Mouse (Mus musculus): Measurements from ENCODE around the gene P2ry2.

Gene P2ry2

GRCm38 (mm10) chr7:100978171-100978570 is 34.5 kb downstream of the P2ry2 start:
- no peak for DNase-seq

DNA sequence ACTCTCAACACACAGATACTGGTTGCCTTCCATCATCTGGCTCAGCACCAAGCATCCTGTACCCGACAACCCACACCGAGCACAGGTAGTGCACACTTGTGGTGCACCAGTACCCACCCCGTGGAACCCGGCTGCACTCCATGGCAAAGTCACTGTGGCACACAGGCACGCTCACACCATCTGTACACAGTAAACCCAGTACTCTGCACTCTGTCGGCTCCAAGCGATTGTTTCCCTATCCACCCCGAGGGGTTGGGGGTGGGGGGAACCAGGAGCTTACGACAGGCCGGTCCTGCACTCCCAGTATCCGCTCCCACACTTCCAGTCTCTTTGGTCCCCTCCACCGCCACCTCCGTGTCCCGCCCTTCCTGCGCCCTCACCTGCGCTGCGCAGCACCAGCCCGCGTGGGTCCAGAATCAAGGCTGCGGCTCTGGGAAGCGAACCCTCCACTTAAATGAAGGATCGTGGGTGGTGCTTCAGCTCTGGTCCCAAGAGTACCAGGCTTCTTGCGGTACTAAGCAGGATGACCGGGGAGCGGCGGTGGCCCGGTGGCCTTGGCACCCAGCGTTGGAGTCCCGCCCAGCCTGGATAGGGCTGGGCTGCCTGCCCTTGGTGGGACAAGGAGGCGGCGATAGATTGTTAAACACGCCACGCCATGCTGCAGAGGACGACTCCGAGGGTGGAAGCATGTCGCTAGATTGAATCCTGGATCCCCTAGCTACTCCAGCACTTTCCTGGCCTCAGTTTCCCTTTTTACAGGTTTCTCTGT is 38.3 kb downstream of the P2ry2 start, which contains the start of gene P2ry6:
Gene P2ry6, minus strand, starts transcription at position 515 of the 769 bp plus-strand sequence.
- DNase-seq = no peak

DNA sequence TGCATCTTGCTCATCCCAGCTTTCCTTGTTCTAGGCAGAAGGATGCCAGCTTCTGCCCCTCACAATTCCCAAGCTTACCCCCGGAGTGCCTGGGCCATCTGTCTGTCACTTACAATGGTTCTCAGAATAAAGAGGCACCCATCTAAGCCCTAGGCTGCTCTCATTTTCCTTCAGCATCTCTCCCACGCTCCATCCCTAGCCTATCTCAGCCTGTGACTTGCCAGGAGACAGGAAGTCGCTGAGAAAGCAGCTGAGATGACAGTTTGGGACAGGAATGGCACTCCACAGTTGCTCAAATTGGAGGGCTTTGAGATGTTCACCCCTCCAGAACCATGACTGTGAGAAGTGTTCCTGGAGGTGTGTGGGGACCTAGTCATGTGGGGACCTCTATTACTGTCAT is 39.8 kb downstream of the P2ry2 start:
- DNase-seq = no peak

DNA sequence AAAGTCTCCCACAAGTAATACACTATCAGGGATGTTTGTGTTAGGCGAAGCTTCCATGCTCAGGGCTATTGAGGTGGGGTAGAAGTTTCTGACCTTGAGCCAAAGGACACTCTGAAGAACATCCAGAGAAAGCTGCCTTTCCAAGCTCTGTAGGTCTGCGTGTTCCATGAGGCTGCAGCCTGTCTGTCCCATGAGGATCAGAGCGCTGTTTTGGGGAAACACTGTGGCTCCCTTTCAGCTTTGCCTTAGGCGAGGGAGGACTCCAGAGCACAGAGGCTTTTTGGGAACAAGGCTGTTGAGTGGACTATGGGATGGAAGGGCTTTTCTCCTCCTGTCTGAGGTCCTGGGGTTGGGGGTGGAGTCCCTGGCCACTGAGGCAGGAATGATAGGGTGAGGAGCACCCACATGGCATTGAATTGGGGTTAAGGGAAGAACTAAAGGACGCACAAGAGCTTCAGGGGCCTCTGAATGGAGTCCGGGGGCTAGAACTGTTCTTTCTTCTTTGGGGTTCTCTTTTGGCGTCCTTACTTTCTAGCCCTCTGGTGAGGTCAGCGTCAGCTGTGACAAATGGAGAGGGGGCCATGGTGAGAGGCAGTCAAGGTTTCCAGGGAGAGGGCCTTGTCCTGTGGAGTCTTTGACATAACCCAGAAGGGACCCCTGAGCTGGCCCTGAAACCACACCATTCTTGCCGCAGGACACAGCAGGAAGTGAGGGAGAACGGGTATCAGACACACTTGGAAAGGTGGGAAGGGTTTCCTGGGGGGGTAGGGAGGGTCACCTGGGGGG is 43.6 kb downstream of the P2ry2 start:
- no peak for DNase-seq

- DNase-seq = no peak
These were observed 44.3 kb downstream of the P2ry2 start for GRCm38 (mm10) chr7:100968376-100968775.

DNA sequence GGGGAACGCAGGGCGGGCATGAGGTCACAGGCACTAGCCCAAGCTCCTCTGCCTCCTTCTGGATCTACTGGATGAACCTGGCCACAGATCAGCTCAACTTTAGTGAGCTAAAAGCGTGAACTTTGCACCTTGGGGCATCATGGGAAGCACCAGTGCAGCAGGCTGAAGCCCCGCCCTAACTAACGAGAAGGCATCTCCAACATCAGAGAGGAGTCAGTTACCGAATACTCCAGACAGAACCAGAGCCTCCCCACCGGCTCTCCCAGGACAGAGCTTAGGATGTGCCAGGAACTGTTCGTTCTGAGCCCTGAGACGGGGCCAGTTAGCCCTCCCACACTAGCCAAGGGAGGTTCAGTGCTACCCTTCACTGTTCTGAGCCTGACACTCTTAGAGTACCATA is 44.8 kb downstream of the P2ry2 start:
- DNase-seq = no peak

DNA sequence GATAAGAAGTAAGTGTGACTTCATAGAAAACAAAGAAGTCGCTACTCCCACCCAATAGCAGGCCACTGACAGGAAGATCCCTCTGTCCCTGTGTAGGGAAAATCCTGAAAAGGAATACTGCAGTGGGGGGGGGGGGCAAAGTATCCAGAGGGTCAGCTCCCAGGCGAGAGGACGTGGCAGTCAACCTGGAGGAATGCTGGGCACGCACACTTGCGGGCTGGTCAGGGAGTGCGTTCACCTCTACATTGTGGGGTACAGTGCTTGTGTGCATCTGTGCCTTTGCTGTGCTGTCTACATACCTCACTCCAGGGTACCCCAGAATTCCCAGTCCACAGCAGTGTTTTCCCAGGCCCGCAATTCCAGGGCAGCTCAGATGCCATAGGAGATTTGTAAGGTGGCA is 46.7 kb downstream of the P2ry2 start:
- no peak for DNase-seq

DNA sequence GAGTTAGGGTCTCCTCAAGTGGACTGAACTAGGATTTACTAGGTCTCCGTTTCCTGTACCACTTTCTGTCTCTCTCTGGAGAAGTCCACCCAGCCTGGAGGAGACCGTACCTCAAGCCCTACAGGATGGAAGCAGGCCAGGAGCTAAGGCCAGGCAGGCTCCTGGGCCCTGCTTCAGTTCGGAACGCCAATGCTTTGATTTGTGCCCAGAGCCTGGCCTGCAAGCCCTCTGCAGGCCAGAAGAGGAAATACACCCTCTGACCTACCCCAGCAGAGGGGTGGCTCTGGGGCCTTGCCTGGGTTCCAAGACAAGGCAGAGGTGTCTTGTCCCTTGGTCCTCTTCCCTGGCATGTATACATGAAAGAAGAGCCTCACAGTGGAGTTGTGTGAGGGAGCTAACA is 47.6 kb downstream of the P2ry2 start:
- no peak for DNase-seq

- DNase-seq = no peak
These were observed 48.4 kb downstream of the P2ry2 start for GRCm38 (mm10) chr7:100964242-100964641.

DNA sequence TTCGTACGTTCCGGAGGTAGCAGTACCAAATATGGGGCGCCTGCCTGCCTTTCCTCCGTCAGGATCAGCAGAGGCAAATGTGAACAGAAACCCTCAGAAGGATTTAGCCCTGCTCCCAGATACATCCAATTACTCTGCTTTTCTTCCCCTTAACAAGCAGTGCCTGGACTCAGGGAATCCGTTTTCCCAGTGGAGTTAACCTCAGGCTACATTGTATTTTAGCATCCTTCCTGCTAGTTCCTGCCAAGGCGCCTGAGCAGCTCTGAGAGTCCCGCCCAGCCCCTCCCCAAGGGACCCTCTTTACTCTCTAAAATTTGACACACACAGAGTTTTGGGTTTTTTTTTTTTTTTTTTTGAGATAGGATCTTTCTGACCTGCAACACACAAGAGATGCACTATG is 49.3 kb downstream of the P2ry2 start:
- DNase-seq = no peak

- no peak for DNase-seq
These were observed 51.5 kb downstream of the P2ry2 start for GRCm38 (mm10) chr7:100961146-100961545.

GRCm38 (mm10) chr7:100960462-100960861 is 52.2 kb downstream of the P2ry2 start:
- DNase-seq = no peak

DNA sequence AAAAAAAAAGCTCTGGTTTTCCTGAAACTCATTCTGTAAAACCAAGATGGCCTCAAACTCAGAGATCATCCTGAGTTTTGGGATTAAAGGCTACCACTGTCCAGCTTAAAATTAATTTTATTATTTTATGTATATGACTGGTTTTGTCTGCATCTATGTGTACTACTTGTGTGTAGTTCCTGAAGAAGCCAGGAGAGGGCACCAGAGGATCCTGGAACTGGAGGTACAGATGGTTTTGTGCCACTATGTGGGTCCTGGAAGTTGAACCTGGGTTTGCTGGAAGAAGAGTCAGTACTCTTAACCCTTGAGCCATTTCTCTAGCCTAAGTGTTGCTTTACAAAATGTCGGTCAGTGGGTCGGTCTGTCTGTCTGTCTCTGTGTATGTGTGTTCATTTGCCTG is 54.2 kb downstream of the P2ry2 start:
- no peak for DNase-seq

DNA sequence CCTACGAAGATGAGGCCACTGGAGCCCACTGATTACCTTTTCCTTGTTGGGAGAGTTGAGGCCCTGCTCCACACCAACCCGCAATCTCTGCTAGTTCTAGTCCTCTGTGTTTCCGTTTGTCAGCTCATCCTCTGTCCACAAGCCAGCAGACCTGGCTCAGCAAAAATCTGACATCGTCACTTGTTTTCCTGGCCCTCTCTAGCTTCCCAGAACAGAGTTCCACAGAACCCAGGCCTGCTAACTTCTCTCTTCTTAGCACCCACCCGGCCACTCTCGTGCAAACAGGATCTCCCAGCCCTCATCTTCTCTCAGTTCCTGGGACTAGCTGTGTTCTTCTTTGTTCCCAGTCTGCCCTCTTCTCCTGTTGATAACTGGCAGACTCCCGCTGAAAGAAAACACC is 60.0 kb downstream of the P2ry2 start:
- DNase-seq = no peak

- no peak for DNase-seq
These were observed 60.8 kb downstream of the P2ry2 start for GRCm38 (mm10) chr7:100951903-100952302.

DNA sequence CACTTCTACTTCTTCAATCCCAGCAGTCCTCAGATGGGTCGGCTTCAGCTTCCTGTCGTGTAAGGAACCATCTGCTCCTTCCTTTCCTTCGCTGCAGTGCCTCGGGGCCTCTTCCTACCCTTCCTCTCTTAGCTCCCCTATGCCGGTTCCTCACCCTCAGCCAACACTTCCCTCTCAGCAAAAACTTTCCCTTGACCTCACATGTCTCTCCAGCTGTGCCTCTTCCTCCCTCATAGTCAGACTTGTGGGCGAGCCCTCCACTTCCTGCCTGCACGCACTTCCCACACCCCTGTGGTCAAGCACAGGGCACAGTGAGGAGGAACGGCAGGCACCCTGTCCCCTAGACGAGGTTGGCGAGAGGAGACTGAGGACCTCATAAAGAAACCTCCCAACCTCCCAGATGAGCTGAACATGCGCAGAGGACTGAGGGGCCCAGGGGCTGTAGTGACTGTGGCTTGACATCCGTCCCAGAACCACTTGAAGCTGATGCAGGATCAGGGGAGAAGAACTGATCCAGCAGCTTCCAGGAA is 62.1 kb downstream of the P2ry2 start:
- DNase-seq = no peak

- DNase-seq = no peak
These were observed 62.6 kb downstream of the P2ry2 start for GRCm38 (mm10) chr7:100950031-100950430.

Data from thymus, adult 18-20 months (tissue).